Mouse (Mus musculus): Measurements from ENCODE around the gene Tert.

The Tert gene

GRCm38 (mm10) chr13:73626745-73627549, at the start of gene Tert:
Gene Tert, plus strand, starts transcription at chr13:73626911.
- DNase-seq (ENCODE audit: low spot score): no peak

GRCm38 (mm10) chr13:73577277-73577676, 49.4 kb upstream of the Tert start:
- no peak for DNase-seq (ENCODE audit: low spot score)

DNA sequence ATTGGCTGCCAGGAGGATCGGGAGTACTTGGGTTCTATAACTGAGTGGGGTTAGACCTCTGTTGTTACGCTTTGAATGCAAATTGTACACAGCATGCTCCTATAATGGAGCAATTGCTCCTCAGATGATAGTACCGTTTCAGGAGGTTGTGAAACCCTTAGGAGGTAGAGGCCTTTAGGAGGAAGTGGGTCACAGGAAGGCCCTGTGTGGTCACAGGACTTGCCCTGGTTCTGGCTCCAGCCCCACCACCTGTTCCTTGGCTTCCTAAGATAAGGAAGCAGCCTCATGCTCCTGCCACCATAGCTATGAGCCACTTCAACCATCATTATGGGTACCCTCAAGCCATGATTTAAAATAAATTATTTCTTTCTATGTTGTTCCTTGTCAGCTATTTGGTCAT, 35.2 kb upstream of the Tert start:
- no peak for DNase-seq (ENCODE audit: low spot score)

GRCm38 (mm10) chr13:73592546-73592945, 34.2 kb upstream of the Tert start:
- no peak for DNase-seq (ENCODE audit: low spot score)

GRCm38 (mm10) chr13:73596276-73596675, 30.4 kb upstream of the Tert start:
- DNase-seq (ENCODE audit: low spot score): no peak

DNA sequence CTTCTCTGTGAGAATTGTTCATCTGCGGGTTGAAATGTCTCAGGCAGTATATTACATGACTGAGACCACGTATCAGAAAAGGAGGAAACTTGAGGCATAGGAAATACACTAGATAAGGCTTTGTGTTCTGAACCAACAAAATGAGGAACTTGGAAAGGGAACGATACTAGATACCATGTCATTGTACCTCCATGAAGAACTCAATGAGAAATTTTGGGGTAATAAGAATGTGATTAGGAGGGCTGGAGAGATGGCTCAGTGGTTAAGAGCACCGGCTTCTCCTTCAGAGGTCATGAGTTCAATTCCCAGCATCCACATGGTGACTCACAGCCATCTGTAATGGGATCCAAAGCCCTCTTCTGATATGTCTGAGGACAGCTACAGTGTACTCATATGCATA, 26.5 kb upstream of the Tert start:
- no peak for DNase-seq (ENCODE audit: low spot score)

GRCm38 (mm10) chr13:73603046-73603445, 23.7 kb upstream of the Tert start:
- no peak for DNase-seq (ENCODE audit: low spot score)

GRCm38 (mm10) chr13:73603522-73604155, 23.1 kb upstream of the Tert start, which contains the start of gene Clptm1l:
Gene Clptm1l, plus strand, starts transcription at chr13:73604006.
- DNase-seq (ENCODE audit: low spot score): peak; percentile 93

GRCm38 (mm10) chr13:73604156-73604957, 22.4 kb upstream of the Tert start:
- no peak for DNase-seq (ENCODE audit: low spot score)

DNA sequence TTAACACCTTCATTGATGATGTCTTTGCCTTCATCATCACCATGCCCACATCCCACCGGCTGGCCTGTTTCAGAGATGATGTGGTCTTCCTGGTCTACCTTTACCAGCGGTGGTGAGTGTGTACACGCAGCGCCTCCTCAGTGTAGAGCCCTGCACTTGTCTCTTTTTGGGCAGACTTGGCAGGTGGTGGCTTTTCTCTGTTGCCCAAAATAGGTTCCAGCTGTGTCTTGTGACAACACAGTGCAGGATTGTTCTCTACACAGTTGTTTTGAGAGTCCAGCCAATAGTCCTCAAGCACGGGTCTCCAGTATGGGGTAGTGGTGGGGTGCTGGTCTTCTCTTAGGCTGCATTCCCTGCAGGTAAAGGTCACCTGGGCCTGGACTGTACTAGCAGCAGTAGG, 8.3 kb upstream of the Tert start:
- no peak for DNase-seq (ENCODE audit: low spot score)

DNA sequence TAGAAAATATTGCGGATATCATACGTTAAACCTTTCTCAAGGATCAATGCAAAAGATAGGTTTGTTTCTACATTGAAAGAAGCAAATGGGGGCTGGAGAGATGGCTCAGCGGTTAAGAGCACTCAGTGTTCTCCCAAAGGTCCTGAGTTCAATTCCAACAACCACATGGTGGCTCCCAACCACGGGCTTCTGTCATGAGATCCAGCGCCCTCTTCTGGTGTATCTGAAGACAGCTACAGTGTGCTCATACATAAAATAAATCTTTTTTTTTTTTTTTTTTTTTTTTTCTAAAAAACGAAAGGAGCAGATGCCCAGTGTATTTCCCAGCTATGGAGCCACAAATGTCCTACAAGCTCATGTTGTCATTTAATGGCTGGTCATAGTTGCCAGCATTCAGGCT, 6.1 kb upstream of the Tert start:
- no peak for DNase-seq (ENCODE audit: low spot score)

GRCm38 (mm10) chr13:73626410-73626744, 334 bp upstream of the Tert start:
- no peak for DNase-seq (ENCODE audit: low spot score)

DNA sequence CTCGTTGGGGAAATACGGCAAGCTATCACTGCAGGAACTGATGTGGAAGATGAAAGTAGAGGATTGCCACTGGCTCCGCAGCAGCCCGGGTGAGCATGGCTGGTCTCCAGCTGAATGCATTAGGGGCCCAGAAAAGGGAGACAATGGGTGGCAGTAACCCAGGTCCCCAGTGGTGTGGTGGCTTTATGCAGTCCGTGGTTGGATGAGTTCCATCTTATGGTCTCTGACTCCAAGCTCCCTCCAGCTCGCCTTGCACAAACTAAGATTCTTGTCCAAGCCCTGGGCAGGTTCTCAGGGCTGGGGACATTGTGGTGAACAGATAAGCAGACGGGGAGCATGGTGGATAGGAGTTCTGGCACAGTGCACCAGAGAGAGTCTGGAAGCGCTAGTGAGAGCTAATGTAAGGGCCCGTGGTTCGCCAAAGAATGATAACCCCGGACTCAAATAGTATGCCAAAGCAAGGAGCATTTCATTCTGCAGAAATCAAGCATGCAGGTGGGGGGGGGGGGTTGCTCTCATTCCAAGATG, 1.9 kb downstream of the Tert start:
- DNase-seq (ENCODE audit: low spot score): no peak

GRCm38 (mm10) chr13:73631837-73632236, 5.1 kb downstream of the Tert start:
- no peak for DNase-seq (ENCODE audit: low spot score)

DNA sequence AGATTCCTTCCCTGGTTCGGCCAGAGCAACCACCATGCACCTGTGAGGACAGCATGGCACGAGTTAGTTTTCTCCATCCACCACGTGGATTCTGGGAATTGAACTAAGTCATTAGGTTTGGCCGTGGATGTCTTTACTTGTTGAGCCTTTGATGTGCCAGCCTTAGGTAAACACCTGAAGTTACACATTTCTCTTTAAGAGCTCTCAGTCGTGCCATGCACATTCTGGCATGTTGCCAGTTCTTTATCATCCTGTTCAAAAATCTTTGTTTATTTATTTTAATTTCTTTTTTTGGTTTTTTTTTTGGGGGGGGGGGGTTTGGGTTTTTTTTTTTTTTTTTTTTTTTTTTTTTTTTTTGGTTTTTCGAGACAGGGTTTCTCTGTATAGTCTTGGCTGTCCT, 11.1 kb downstream of the Tert start:
- no peak for DNase-seq (ENCODE audit: low spot score)

DNA sequence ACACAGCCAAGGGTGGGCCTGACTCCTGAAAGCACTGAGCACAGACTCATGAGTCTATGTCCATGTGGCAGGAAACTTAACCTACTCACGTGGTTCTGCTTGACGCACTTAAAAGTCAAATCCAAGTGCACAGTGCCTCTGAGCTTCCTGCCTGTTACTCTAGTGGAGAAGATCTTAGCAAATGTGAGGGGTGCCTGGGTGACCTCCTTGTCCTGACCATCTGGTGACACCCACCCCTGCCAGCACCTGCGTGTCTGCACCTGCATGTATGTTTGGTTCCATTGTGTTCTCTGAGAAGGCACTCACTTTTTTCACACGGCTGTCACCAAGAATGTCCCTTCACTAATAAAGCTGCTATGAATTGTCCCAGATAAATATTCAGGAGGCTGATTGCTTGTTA, 14.6 kb downstream of the Tert start:
- no peak for DNase-seq (ENCODE audit: low spot score)

GRCm38 (mm10) chr13:73646397-73647087, 19.8 kb downstream of the Tert start:
- DNase-seq (ENCODE audit: low spot score): peak; percentile 25

- no peak for DNase-seq (ENCODE audit: low spot score)
Observed at GRCm38 (mm10) chr13:73653266-73653665, 26.6 kb downstream of the Tert start.

DNA sequence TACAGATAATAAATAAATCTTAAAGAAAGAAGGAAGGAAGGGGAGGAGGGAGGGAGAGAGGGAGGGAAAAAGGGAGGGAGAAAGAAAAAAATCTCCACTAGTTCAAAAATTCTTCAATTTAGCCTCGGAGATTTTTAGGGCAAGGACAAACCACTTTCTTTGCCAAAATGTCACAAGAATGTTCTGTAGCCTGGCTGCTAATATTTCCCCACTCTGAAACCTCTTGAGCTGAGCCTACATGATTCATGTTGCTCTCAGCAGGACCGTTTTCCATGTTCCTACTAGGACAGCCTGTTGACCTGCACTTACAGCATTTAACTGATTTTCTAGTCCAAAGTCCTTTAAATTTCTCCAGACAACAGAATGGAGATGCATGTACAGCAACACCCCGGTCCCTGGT, 28.3 kb downstream of the Tert start:
- DNase-seq (ENCODE audit: low spot score): no peak

DNA sequence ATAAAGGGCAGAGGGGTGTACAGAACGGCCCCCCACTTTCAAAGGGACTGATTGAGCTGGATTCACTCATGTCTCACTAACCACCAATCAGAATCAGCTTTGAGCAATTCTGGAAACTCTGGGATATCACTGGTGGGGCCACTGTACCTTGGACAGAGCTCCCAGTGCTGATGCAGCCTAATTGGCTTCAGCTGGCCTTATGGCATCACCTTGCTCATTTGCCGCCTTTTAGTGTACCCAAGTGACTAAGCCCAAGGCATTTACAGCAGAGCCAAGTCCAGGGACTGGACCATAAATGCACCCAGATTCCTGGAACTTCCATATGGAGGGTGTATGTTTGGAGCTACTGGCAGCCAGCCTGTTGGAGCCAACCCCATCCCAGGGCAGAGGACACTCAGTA, 32.2 kb downstream of the Tert start:
- DNase-seq (ENCODE audit: low spot score): no peak

DNA sequence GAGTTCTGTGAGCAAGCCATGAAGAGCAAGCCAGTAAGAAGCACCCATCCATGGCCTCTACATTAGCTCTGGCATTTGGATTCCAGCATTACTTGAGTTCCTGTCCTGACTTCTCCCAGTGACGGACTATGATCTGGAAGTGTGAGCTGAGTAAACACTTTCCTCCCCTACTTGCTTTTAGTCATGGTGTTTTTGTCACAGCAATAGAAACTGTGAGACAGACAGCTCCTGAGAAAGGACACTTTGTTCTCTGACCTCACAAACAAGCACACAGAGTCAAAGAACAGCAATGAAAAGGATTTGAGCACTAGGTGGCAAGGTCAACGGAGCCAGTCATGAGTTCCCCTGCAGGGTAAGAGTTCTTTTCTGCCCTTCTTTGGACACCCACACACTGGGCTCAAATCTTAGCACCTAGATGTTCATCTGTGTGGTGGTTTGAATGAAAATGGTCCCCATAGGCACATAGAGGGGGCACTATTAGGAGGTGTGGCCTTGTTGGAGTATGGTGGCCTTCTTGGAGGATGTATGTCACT, 33.5 kb downstream of the Tert start:
- DNase-seq (ENCODE audit: low spot score): no peak

DNA sequence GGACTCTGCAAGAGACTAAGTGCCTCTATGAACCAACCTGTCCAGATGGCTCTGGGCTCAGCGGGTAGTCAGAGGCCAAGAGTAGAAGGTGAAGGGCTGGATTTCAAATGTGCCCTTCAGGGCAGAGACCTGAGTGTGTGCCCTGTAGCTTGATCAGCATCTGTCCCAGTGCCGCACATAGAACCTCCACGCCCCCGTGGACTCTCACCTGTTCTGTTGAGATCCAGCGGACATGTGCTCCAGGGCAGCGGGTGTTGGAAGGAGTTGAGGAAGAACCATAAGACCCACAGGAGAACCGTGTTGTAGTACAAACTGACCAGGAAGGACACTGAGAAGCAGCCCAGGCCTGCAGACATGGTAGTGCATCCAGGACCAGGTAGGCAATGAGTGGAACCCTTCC, 48.5 kb downstream of the Tert start:
- no peak for DNase-seq (ENCODE audit: low spot score)

Data from MN1 (cell line).